In the genomic region with DNA sequence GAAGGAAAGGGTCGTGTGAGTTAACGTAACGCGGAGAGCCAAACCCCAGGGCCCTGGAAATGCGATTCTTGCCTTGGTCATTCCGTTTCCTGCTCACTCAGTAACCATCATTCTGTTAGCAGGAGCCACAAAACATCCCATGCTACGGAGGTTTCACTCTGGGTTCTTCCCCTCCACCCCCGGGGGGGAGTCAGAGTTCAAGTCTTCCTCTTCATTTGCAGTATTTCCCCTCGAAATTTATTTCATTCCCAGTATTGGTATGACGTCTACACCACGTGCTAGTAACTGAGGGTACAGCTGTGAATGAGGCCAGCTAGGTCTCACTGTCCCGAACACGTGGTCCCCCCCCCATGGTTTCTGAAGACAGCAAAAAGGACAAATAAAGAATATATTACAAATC, we compare ENCODE assay signal across 9 mouse cellular contexts. TPM values are rescaled to one million over a fixed set of nuclear protein-coding genes. Genes with fewer than 3 reads are reported as not detected.
DNase-seq lines count a peak whose midpoint lies in the region; ATAC-seq lines count a peak whose summit lies in the region.
"Had no signal": no experiment of that assay in that cellular context is flagged by ENCODE, and none has a peak within 500 bp of the region (broad histone marks: within the 10 kb centered on the region; RNA-seq: fewer than 3 reads in every experiment).

No protein-coding gene starts in this region.

- DNase-seq in heart, embryonic 10.5 days (ENCODE audit: low spot score) = no peak
- DNase-seq in heart, postnatal 14 days = no peak
- DNase-seq in CD4-positive helper T cell, adult 2 months (ENCODE audit: low read depth, low spot score) = peak; percentile 22
- DNase-seq in forebrain, embryonic 11.5 days (ENCODE audit: low spot score) = no peak
- no peak for DNase-seq in liver, embryonic 13.5 days
- no peak for DNase-seq in frontal cortex, postnatal 14 days (ENCODE audit: low spot score in 2 of 2)
- DNase-seq in retina, postnatal 1 day = no peak
- DNase-seq: cerebellum, adult 8-10 months had no signal

- H3K9ac ChIP-seq in forebrain, embryonic 11.5 days (ENCODE audit: low read length) = no peak overlapping the region
- H3K9ac ChIP-seq in liver, embryonic 13.5 days = peak overlapping the region; percentile 97

- H3K9me3 ChIP-seq in heart, embryonic 10.5 days = no peaks in the 10 kb centered on the region
- H3K9me3 ChIP-seq in forebrain, embryonic 11.5 days (ENCODE audit: control insufficient read depth, low read length) = no peaks in the 10 kb centered on the region
- H3K9me3 ChIP-seq in liver, embryonic 13.5 days (replicated peaks) = no peaks in the 10 kb centered on the region

- H3K4me1 ChIP-seq in heart, embryonic 10.5 days = peaks cover 17% of the 10 kb centered on the region
- peaks cover 7% of the 10 kb centered on the region for H3K4me1 ChIP-seq in forebrain, embryonic 11.5 days (replicated peaks; ENCODE audit: control insufficient read depth, insufficient read depth, low read length)
- H3K4me1 ChIP-seq in liver, embryonic 13.5 days (replicated peaks) = peaks cover 55% of the 10 kb centered on the region

- peak overlapping the region; percentile 85 for H3K4me3 ChIP-seq in heart, embryonic 10.5 days
- H3K4me3 ChIP-seq in forebrain, embryonic 11.5 days (ENCODE audit: low read depth, low read length) = no peak overlapping the region
- H3K4me3 ChIP-seq in liver, embryonic 13.5 days (replicated peaks) = peak overlapping the region; percentile 94

- WGBS in heart, embryonic 10.5 days = 69% methylated on average over 13 of the region's 13 CpGs
- 83% methylated on average over 13 of the region's 13 CpGs for WGBS in forebrain, embryonic 11.5 days
- 33% methylated on average over 13 of the region's 13 CpGs for WGBS in liver, embryonic 13.5 days (ENCODE audit: insufficient replicate concordance)

- H3K36me3 ChIP-seq in heart, embryonic 10.5 days = peaks cover 27% of the 10 kb centered on the region
- peaks cover 3% of the 10 kb centered on the region; the same call in 1 of the 2 replicates for H3K36me3 ChIP-seq in forebrain, embryonic 11.5 days (ENCODE audit: control insufficient read depth, insufficient read depth, low read length)
- H3K36me3 ChIP-seq in liver, embryonic 13.5 days = peaks cover 49% of the 10 kb centered on the region

- H3K27ac ChIP-seq in heart, embryonic 10.5 days = no peak overlapping the region
- no peak overlapping the region for H3K27ac ChIP-seq in forebrain, embryonic 11.5 days (ENCODE audit: low read depth, low read length)
- H3K27ac ChIP-seq in liver, embryonic 13.5 days = peak overlapping the region; percentile 91

- H3K4me2 ChIP-seq in forebrain, embryonic 11.5 days (ENCODE audit: low read depth, low read length, severe bottlenecking) = peak overlapping the region; percentile 85; the same call in 1 of the 2 replicates
- peak overlapping the region; percentile 93 for H3K4me2 ChIP-seq in liver, embryonic 13.5 days

- ATAC-seq in forebrain, embryonic 11.5 days (replicated peaks; ENCODE audit: low FRiP score) = no peak
- no peak for ATAC-seq in liver, embryonic 13.5 days (ENCODE audit: low read depth)
- ATAC-seq in inflammation-experienced regulatory T-cells, adult 6 months = no peak

- no peaks in the 10 kb centered on the region for H3K27me3 ChIP-seq in heart, embryonic 10.5 days (ENCODE audit: insufficient read depth, poor library complexity, severe bottlenecking)
- no peaks in the 10 kb centered on the region for H3K27me3 ChIP-seq in forebrain, embryonic 11.5 days (ENCODE audit: control insufficient read depth, insufficient read depth, low read length)
- no peaks in the 10 kb centered on the region for H3K27me3 ChIP-seq in liver, embryonic 13.5 days

- intact Hi-C loops in heart, postnatal 14 days (cut with DNase I) = no loop called here

RNA-seq across cellular contexts. Expression of a gene that starts 1.6 kb away (rescaled TPM):
- 81.5 and 88.2 TPM in 2 replicates for polyA plus RNA-seq in heart, embryonic 10.5 days (2016; fragmentation: Nextera tagmentation; extraction: Ambion mirVana)
- 10 to 100 TPM; 33.4 to 38.2 TPM for total RNA-seq in heart, postnatal 14 days (2021)
- 85.0 and 94.7 TPM in 2 replicates for polyA plus RNA-seq in forebrain, embryonic 11.5 days (2014; fragmentation: Nextera tagmentation; extraction: Ambion mirVana)
- 167 and 177 TPM in 2 replicates for polyA plus RNA-seq in liver, embryonic 13.5 days (2015; fragmentation: Nextera tagmentation; extraction: Ambion mirVana)
- polyA plus RNA-seq in inflammation-experienced regulatory T-cells, adult 6 months (2017; shearing (Covaris generic)) = 100 to 1,000 TPM; 112 to 120 (median 112) TPM

RNA-seq across cellular contexts. Expression of a gene that starts 5.5 kb away (rescaled TPM):
- polyA plus RNA-seq in heart, embryonic 10.5 days (2016; fragmentation: Nextera tagmentation; extraction: Ambion mirVana) = 0.25 and 0.63 TPM in 2 replicates
- total RNA-seq in heart, postnatal 14 days (2021) = 10 to 100 TPM; 12.1 to 15.3 TPM
- 0.45 and 0.53 TPM in 2 replicates for polyA plus RNA-seq in forebrain, embryonic 11.5 days (2014; fragmentation: Nextera tagmentation; extraction: Ambion mirVana)
- 1.3 and 1.5 TPM in 2 replicates for polyA plus RNA-seq in liver, embryonic 13.5 days (2015; fragmentation: Nextera tagmentation; extraction: Ambion mirVana)
- 1 to 10 TPM in 2 of 3 experiments, under 1 TPM in 1; 0.85 to 2.9 (median 2.8) TPM for polyA plus RNA-seq in inflammation-experienced regulatory T-cells, adult 6 months (2017; shearing (Covaris generic))

RNA-seq across cellular contexts. Expression of a gene that starts 17.8 kb away (rescaled TPM):
- 2.4 and 2.7 TPM in 2 replicates for polyA plus RNA-seq in heart, embryonic 10.5 days (2016; fragmentation: Nextera tagmentation; extraction: Ambion mirVana)
- 1 to 10 TPM; 1.0 to 1.3 TPM for total RNA-seq in heart, postnatal 14 days (2021)
- 1.6 and 2.0 TPM in 2 replicates for polyA plus RNA-seq in forebrain, embryonic 11.5 days (2014; fragmentation: Nextera tagmentation; extraction: Ambion mirVana)
- polyA plus RNA-seq in liver, embryonic 13.5 days (2015; fragmentation: Nextera tagmentation; extraction: Ambion mirVana) = 1.2 and 2.4 TPM in 2 replicates
- polyA plus RNA-seq in inflammation-experienced regulatory T-cells, adult 6 months (2017; shearing (Covaris generic)) = 1 to 10 TPM in 1 of 3 experiments, under 1 TPM in 2; 0.44 to 2.3 (median 0.62) TPM

RNA-seq across cellular contexts. Expression of a gene that starts 18.4 kb away (rescaled TPM):
- polyA plus RNA-seq in heart, embryonic 10.5 days (2016; fragmentation: Nextera tagmentation; extraction: Ambion mirVana) = 111 and 120 TPM in 2 replicates
- 10 to 100 TPM; 64.3 to 66.0 TPM for total RNA-seq in heart, postnatal 14 days (2021)
- polyA plus RNA-seq in forebrain, embryonic 11.5 days (2014; fragmentation: Nextera tagmentation; extraction: Ambion mirVana) = 174 and 191 TPM in 2 replicates
- 62.5 and 80.2 TPM in 2 replicates for polyA plus RNA-seq in liver, embryonic 13.5 days (2015; fragmentation: Nextera tagmentation; extraction: Ambion mirVana)
- 10 to 100 TPM; 48.1 to 74.9 (median 72.6) TPM for polyA plus RNA-seq in inflammation-experienced regulatory T-cells, adult 6 months (2017; shearing (Covaris generic))

RNA-seq across cellular contexts. Expression of a gene that starts 25.6 kb away (rescaled TPM):
- polyA plus RNA-seq in heart, embryonic 10.5 days (2016; fragmentation: Nextera tagmentation; extraction: Ambion mirVana) = not detected in 2 replicates
- not detected for total RNA-seq in heart, postnatal 14 days (2021)
- 0.44 TPM in 1 of 2 replicates, not detected in the other for polyA plus RNA-seq in forebrain, embryonic 11.5 days (2014; fragmentation: Nextera tagmentation; extraction: Ambion mirVana)
- polyA plus RNA-seq in liver, embryonic 13.5 days (2015; fragmentation: Nextera tagmentation; extraction: Ambion mirVana) = not detected in 2 replicates
- under 1 TPM in 1 of 3 experiments, not detected in 2; 0.82 TPM for polyA plus RNA-seq in inflammation-experienced regulatory T-cells, adult 6 months (2017; shearing (Covaris generic))
